Mouse (Mus musculus) T-helper 2 cell (primary cell): ENCODE measurements around the gene Psmd12.

ENCODE experiments used
- in situ Hi-C: fragments of 300-600 bp; cut with MboI, MseI; formaldehyde crosslinking; loops from one replicate; pipeline ENCODE4 v1.15.1; 2025; ENCODE audit warnings: high pct_unique_total_duplicates

Gene Psmd12

DNA sequence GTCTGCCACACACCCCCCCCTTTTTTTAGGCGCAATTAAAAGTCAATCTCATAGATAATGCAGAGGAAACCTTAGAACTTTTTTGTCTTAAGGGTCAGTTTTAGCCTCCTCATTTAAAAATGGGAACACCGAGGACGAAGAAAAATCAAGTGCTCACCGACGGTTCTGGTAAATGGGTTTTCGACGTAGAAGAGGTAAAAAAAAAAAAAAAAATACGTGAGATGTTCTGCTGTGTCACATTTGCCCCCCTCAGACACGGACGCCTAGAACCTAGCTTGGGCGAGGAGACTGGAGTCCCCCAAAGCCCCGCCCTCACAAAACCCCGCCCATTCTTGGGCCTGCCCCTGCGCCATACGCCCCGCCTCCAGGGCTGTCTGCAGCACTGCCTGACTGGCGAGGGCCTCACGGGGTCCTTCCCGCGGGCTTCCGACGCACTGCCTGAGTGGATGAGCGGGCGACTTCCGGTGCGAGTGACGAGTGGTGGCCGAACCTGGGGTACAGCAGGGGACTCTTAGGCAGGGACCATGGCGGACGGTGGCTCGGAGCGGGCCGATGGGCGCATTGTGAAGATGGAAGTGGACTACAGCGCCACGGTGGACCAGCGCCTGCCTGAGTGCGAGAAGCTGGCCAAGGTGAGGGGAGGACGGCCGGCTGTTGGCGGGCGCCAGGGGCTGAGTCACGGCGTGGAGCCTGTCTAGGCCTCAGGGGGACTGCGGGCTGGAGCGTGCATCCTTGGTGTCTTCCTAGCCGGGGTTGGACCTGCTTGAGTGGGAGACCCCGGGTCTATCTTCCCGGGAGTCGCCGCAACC lies at the start of gene Psmd12:
Gene Psmd12 (plus strand): TSS at position 432 of the 809 bp plus-strand sequence.
- in situ Hi-C loops: loop anchor here (5.0 kb wide), 1 partner anchor 267 kb away; no protein-coding TSS in a partner anchor

DNA sequence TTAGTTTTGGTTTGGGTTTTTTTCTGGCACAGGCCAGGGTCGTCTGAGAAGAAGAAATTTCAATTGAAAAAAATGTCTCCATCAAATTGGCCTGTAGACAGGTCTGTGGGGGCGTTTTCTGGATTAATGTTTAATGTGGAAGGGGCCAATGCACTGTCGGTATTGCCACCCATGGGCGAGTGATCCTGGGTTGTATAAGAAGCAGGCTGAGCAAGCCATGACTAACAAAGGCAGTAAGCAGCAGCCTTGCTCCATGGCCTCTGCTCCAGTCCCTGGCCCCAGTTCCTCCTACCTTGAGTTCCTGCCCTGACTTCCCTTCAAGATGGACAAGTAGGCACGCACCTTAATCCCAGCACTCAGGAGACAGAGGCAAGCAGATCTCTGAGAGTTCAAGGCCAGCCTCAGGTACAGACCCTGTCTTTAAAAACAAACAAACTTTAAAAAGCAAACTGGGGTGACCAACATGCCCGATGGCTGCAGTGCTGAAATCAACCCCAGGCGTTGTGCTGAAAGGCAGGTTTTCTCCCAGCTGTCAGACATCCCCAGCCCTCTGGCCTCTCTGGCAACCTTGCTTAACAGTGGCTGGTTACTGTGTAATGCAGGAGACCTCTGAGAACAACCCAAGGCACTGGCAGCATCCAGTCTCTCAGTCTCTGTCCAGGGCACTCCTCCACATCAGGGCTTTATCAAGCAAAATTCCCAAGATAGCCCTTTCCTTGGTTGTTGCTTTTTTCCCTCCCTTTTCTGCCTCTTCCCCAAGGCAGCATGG lies 47.9 kb upstream of the Psmd12 start:
- in situ Hi-C loops: no loop called here

DNA sequence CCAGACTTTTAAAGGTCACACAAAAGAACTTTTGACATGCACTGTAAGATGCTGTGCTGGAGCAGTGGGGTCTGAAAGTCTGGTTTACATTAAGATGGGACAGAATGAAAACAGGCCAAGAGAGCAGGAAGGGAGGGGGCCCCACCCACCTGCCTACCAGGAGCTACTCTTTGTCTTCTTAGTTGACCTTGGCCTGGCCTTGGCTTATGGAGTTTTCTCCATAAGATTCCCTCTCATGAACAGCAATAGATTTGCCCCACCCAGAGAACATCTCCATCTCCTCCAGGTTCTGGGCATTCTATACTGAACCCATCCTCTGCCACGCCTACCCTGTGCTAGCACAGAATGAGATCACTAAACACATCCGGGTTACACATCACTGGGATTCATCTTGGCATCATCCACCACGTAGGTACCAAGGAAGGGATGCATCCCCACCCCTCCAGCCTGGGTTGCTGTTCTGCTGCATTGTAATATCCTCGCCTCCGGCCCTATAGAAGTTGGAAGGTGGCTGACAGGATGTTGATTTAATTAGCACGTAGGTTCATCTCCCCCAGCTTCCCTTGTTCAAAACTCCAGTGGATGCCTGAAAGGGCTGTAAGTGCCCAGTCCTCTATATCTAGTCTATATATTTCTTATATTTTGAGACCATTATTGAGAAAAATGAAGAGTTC lies 43.4 kb upstream of the Psmd12 start:
- in situ Hi-C loops: no loop called here

DNA sequence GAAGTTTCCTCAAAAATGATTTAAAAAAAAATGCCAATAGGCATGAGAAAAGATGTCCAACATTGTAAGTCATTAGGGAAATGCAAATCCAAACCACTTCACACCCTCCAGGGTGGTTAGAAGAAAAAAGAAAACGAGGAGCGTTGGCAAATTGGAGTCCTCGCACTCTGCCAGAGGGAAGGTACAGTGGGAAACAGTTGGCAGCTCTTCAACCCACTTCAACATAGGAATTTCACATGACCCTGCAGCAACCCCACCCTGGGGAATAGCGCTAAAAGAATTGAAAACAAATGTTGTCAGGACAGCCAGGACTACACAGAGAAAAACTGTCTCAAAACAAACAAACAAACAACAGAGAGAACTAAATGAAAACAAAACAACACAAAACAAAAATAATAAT lies 41.6 kb upstream of the Psmd12 start:
- in situ Hi-C loops: no loop called here

- in situ Hi-C loops: no loop called here
Observed at GRCm38 (mm10) chr11:107438140-107438539, 41.1 kb upstream of the Psmd12 start.

- in situ Hi-C loops: no loop called here
Observed at GRCm38 (mm10) chr11:107441050-107441449, 38.2 kb upstream of the Psmd12 start.

DNA sequence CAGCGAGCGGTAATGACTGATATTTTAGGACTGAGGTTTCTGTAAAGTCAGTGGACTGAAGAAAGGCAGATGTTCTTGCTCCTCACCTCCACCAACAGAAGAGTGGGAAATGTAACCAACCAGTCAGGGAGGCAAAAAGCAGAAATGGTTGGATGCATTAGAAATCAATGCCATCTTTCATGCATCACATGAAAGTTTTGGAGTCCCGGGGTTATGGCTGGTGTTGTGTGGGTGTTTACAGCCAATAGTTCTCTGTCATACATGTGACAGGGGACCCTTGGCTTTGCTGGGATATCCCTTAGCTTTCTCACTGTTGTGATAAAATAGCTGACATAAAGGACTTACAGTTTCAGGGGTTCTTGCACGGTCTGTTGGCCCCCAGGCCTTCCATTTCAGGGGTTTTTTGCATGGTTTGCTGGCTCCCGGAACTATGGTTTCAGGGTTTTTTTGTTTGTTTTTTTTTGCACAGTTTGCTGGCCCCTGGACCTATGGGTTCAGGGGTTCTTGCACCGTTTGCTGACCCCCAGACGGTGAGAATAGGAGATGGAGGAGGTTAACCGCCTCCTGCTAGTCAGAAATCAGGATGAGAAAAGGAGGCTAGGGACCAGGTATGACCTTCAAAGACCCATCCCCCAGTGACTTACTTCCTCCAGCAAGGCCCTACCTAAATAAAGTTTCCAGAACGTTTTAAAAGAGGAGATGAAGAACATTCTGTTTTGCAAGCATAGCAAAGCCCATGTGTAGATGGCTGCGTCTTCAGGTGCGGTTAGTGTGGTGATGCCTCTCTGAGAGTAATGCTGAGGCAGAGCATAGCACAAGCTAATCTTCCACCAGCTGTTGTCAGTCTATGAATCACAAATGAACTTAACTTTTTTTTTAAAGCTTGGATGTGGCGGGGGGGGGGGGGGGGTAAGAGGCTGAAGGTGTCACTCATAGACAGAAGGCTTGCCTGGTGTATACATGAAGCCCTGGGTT lies 35.9 kb upstream of the Psmd12 start:
- in situ Hi-C loops: no loop called here

GRCm38 (mm10) chr11:107445683-107446082 lies 33.6 kb upstream of the Psmd12 start:
- in situ Hi-C loops: no loop called here

- in situ Hi-C loops: no loop called here
Observed at GRCm38 (mm10) chr11:107446650-107447049, 32.6 kb upstream of the Psmd12 start.

GRCm38 (mm10) chr11:107447349-107447748 lies 31.9 kb upstream of the Psmd12 start:
- in situ Hi-C loops: no loop called here

DNA sequence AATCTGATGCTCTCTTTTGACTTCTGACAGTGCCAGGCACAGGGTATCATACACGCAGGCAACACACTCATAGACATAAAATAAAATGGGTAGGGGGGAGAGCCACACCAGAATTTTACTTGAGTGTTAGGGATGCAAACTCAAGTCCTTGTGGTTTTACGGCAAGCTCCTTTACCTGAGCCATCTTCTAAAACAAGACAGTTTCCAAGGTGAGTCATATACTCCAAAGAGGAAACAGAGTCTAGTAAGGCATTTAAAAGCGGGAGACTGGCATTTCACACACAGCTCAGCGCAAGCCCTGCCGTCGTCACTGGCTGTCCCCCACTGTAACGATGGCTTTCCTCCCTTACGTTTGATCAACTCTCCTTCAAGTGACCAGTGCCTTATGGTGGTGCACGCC lies 31.4 kb upstream of the Psmd12 start:
- in situ Hi-C loops: no loop called here

- in situ Hi-C loops: no loop called here
Observed at GRCm38 (mm10) chr11:107449169-107449910, 29.9 kb upstream of the Psmd12 start.

DNA sequence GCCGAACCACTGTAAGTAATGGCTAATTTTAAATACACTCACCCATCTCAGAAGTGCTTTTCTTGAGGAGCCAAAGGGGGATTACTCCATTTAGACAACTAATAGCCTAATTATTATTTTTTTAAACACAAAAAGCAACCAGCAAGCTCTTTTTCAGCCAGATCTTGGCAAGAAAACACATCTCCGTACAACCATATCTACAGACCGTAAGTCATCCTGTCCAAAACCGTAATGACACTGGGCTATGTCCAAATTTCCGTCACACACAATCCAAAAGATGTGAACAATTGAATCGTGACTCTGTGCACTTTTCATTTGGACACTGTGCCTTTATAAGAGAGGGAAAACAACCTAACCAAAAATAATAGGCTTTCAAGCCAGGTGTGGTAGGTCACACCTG lies 29.2 kb upstream of the Psmd12 start:
- in situ Hi-C loops: loop anchor here (25.0 kb wide), 1 partner anchor 762 kb away; no protein-coding TSS in a partner anchor

DNA sequence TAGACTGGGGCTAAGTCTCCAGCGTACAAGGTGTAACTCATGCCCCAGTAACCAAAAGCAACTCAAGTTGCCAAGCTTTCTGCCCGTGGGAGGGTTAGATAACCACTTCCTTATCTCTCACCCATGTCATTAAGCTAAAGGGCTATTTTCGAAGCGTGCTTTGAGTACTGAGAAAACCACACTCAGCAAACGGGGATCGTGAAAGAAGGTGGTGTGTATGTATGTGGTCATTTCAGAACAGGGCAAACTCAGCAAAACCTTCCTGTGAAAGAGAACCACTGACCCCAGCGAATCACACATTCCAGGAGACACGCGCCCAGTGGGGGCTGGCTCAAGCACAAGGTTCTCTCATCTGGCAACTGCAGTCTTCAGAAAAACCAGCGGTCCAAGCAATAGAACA lies 28.2 kb upstream of the Psmd12 start:
- in situ Hi-C loops: loop anchor here (25.0 kb wide), 1 partner anchor 761 kb away; no protein-coding TSS in a partner anchor

GRCm38 (mm10) chr11:107452053-107452452 lies 27.2 kb upstream of the Psmd12 start:
- in situ Hi-C loops: loop anchor here (25.0 kb wide), 1 partner anchor 760 kb away; no protein-coding TSS in a partner anchor

GRCm38 (mm10) chr11:107454546-107455462 lies 24.5 kb upstream of the Psmd12 start:
- in situ Hi-C loops: loop anchor here (25.0 kb wide), 1 partner anchor 757 kb away; no protein-coding TSS in a partner anchor

GRCm38 (mm10) chr11:107457282-107457681 lies 22.0 kb upstream of the Psmd12 start:
- in situ Hi-C loops: loop anchor here (25.0 kb wide), 1 partner anchor 755 kb away; no protein-coding TSS in a partner anchor

DNA sequence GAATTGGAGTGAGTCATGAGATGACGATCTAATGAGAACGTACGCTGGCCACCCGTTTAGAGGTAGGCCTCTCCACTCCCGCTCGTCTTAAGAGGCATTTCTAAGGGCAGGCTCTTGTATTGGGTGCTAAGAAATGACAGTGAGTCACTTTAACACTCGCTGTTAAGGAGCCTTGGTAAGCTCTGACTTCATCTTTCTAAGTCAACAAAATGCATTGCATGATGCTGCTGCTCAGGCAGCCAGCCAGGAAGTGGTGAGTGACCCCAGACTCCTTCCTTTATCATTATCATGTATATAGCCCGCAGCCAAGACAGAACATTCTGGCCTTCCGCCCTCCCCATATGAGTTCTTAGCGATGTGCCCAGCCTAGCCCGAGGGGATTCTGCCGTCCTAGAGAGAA lies 21.0 kb upstream of the Psmd12 start:
- in situ Hi-C loops: loop anchor here (25.0 kb wide), 1 partner anchor 754 kb away; no protein-coding TSS in a partner anchor

- in situ Hi-C loops: loop anchor here (25.0 kb wide), 1 partner anchor 753 kb away; no protein-coding TSS in a partner anchor
Observed at GRCm38 (mm10) chr11:107458986-107459385, 20.3 kb upstream of the Psmd12 start.
